Mouse (Mus musculus) myocyte (in vitro differentiated cells): ENCODE measurements around the gene Tbc1d17. TPM values are rescaled to one million over a fixed set of nuclear protein-coding genes. Genes with fewer than 3 reads are reported as not detected.
A peak's percentile ranks its signal among the peaks of the same experiment; 100 is the strongest.

ENCODE experiments used
- H3K27me3 ChIP-seq: one replicate; pipeline ENCODE4 v1.6.1; 2011; ENCODE audit not compliant: control insufficient read depth, insufficient read depth, insufficient read length
- H3K36me3 ChIP-seq: one replicate; pipeline ENCODE4 v1.6.1; 2011; ENCODE audit not compliant: control insufficient read depth, insufficient read depth
- H3K4me2 ChIP-seq: one replicate; pipeline ENCODE4 v1.6.1; 2011; ENCODE audit warnings: low read depth, control low read depth
- H3K4me3 ChIP-seq: one replicate; pipeline ENCODE4 v1.5.1; 2011; ENCODE audit warnings: mild to moderate bottlenecking, control low read depth, moderate library complexity
- H3K79me2 ChIP-seq: one replicate; pipeline ENCODE4 v1.6.1; 2011; ENCODE audit not compliant: control insufficient read depth, insufficient read depth
- H3ac ChIP-seq: one replicate; pipeline ENCODE4 v1.6.1; 2011; ENCODE audit not compliant: control insufficient read depth, insufficient read length
- CEBPB ChIP-seq: IDR thresholded peaks from 2 replicates; pipeline ENCODE4 v1.6.1; 2011; ENCODE audit warnings: mild to moderate bottlenecking, moderate library complexity; ENCODE audit not compliant: poor library complexity, insufficient read depth, severe bottlenecking
- E2F4 ChIP-seq: IDR thresholded peaks from one replicate; pipeline ENCODE4 v1.6.1; 2011; ENCODE audit warnings: mild to moderate bottlenecking, control low read depth, moderate library complexity; ENCODE audit not compliant: insufficient read depth
- MAX ChIP-seq: IDR thresholded peaks from one replicate; pipeline ENCODE4 v1.6.1; 2011; ENCODE audit warnings: low read depth, mild to moderate bottlenecking, control low read depth
- MYOD1 ChIP-seq, 3 experiments: IDR thresholded peaks; one replicate each; pipeline ENCODE4 v1.6.1; 2011; ENCODE audit warnings: control low read depth in 2 of 3, low read depth in 2 of 3, mild to moderate bottlenecking in 2 of 3, moderate library complexity in 1 of 3; ENCODE audit not compliant: insufficient read length in 2 of 3, control insufficient read depth in 1 of 3
- MYOG ChIP-seq, 3 experiments: IDR thresholded peaks; one replicate each; pipeline ENCODE4 v1.6.1; 2011; ENCODE audit warnings: control low read depth in 2 of 3, low read depth in 2 of 3, mild to moderate bottlenecking in 2 of 3; ENCODE audit not compliant: insufficient read length in 2 of 3, control insufficient read depth in 1 of 3, insufficient read depth in 1 of 3
- POLR2A ChIP-seq: IDR thresholded peaks from one replicate; pipeline ENCODE4 v1.6.1; 2011; ENCODE audit warnings: low read depth, mild to moderate bottlenecking, control low read depth, moderate library complexity; ENCODE audit not compliant: insufficient read length
- POLR2AphosphoS2 ChIP-seq: IDR thresholded peaks from one replicate; pipeline ENCODE4 v1.6.1; 2011; ENCODE audit warnings: low read depth, control low read depth; ENCODE audit not compliant: insufficient read length
- REST ChIP-seq: IDR thresholded peaks from one replicate; pipeline ENCODE4 v1.6.1; 2011; ENCODE audit warnings: mild to moderate bottlenecking, control low read depth, moderate library complexity; ENCODE audit not compliant: insufficient read depth, insufficient read length
- SRF ChIP-seq: IDR thresholded peaks from one replicate; pipeline ENCODE4 v1.6.1; 2011; ENCODE audit warnings: low read depth; ENCODE audit not compliant: control insufficient read depth, insufficient read length
- TCF12 ChIP-seq: IDR thresholded peaks from one replicate; pipeline ENCODE4 v1.6.1; 2011; ENCODE audit warnings: mild to moderate bottlenecking, control low read depth; ENCODE audit not compliant: poor library complexity, insufficient read depth, severe bottlenecking
- TCF3 ChIP-seq: IDR thresholded peaks from one replicate; pipeline ENCODE4 v1.6.1; 2011; ENCODE audit warnings: low read depth, control low read depth; ENCODE audit not compliant: insufficient read length
- USF1 ChIP-seq: IDR thresholded peaks from one replicate; pipeline ENCODE4 v1.6.1; 2011; ENCODE audit warnings: low read depth, mild to moderate bottlenecking, control low read depth, moderate library complexity
- polyA plus RNA-seq: library from polyadenylated mRNA; unstranded; fragments of >200 nt; fragmentation: generic; extraction: Trizol; gene quantifications from one replicate; pipeline ENCODE4 v1.2.1, GENCODE M21; 2012; ENCODE audit warnings: missing spikeins

Tbc1d17 gene
- polyA plus RNA-seq, 1 experiment = 53.8 TPM

- H3K36me3 ChIP-seq = peaks cover 5% of the 10 kb centered on the region
- no peaks in the 10 kb centered on the region for H3K27me3 ChIP-seq
- no peak overlapping the region for H3ac ChIP-seq
- H3K4me2 ChIP-seq = no peak overlapping the region
- H3K4me3 ChIP-seq = no peak overlapping the region
- no peak for TF ChIP-seq TCF3
- peak; percentile 32 for TF ChIP-seq POLR2A
- peaks cover 49% of the 10 kb centered on the region for H3K79me2 ChIP-seq
These were observed 14.3 kb upstream of the Tbc1d17 start for GRCm38 (mm10) chr7:44863210-44863609.

- no peak for TF ChIP-seq MYOG (IDR thresholded peaks at IDR 0.05; ENCODE audit: control insufficient read depth in 1 of 3, insufficient read depth in 1 of 3, insufficient read length in 2 of 3, low read depth in 2 of 3)
- Histone ChIP-seq H3K79me2 (peaks cover 41% of the 10 kb centered on the region), H3K4me3 (no peak overlapping the region), H3K4me2 (no peak overlapping the region), H3K36me3 (peaks cover 5% of the 10 kb centered on the region), H3ac (no peak overlapping the region), H3K27me3 (no peaks in the 10 kb centered on the region)
These were observed 13.6 kb upstream of the Tbc1d17 start for GRCm38 (mm10) chr7:44862434-44862833.

- TF ChIP-seq MAX (no peak), TCF3 (no peak), POLR2AphosphoS2 (peak; percentile 22), MYOD1 (IDR thresholded peaks at IDR 0.05; ENCODE audit: control insufficient read depth in 1 of 3, insufficient read length in 2 of 3, low read depth in 2 of 3) (no peak), CEBPB (no peak), REST (no peak)
- Histone ChIP-seq H3K36me3 (peaks cover 5% of the 10 kb centered on the region), H3K79me2 (peaks cover 31% of the 10 kb centered on the region)
These were observed 12.5 kb upstream of the Tbc1d17 start for GRCm38 (mm10) chr7:44861429-44861816.

GRCm38 (mm10) chr7:44860576-44861428 lies 11.9 kb upstream of the Tbc1d17 start:
- H3K36me3 ChIP-seq = peaks cover 5% of the 10 kb centered on the region
- H3ac ChIP-seq = no peak overlapping the region
- no peak overlapping the region for H3K4me2 ChIP-seq
- H3K27me3 ChIP-seq = no peaks in the 10 kb centered on the region
- H3K79me2 ChIP-seq = peaks cover 26% of the 10 kb centered on the region
- H3K4me3 ChIP-seq = no peak overlapping the region
- TF ChIP-seq TCF3 (no peak), MYOG (IDR thresholded peaks at IDR 0.05; ENCODE audit: control insufficient read depth in 1 of 3, insufficient read depth in 1 of 3, insufficient read length in 2 of 3, low read depth in 2 of 3) (no peak), SRF (no peak), E2F4 (no peak), POLR2AphosphoS2 (peak; percentile 56), MYOD1 (IDR thresholded peaks at IDR 0.05; ENCODE audit: control insufficient read depth in 1 of 3, insufficient read length in 2 of 3, low read depth in 2 of 3) (no peak), POLR2A (no peak), REST (no peak)

More at GRCm38 (mm10) chr7:44861429-44861816, 12.5 kb upstream of the Tbc1d17 start:
- Histone ChIP-seq H3K4me2 (no peak overlapping the region), H3K27me3 (no peaks in the 10 kb centered on the region), H3ac (no peak overlapping the region), H3K4me3 (no peak overlapping the region)

GRCm38 (mm10) chr7:44859896-44860295 lies 11.0 kb upstream of the Tbc1d17 start:
- no peak overlapping the region for H3K4me2 ChIP-seq
- H3ac ChIP-seq = no peak overlapping the region

More at GRCm38 (mm10) chr7:44859896-44860295, 11.0 kb upstream of the Tbc1d17 start:
- H3K4me3 ChIP-seq = no peak overlapping the region
- H3K79me2 ChIP-seq = peaks cover 17% of the 10 kb centered on the region
- no peak for TF ChIP-seq E2F4
- TF ChIP-seq MYOG (IDR thresholded peaks at IDR 0.05; ENCODE audit: control insufficient read depth in 1 of 3, insufficient read depth in 1 of 3, insufficient read length in 2 of 3, low read depth in 2 of 3) = no peak
- no peak for TF ChIP-seq TCF3
- TF ChIP-seq POLR2AphosphoS2 = no peak
- no peak for TF ChIP-seq USF1
- no peak for TF ChIP-seq REST
- no peak for TF ChIP-seq MAX
- TF ChIP-seq MYOD1 (IDR thresholded peaks at IDR 0.05; ENCODE audit: control insufficient read depth in 1 of 3, insufficient read length in 2 of 3, low read depth in 2 of 3) = no peak
- TF ChIP-seq CEBPB = no peak
- TF ChIP-seq TCF12 = no peak
- TF ChIP-seq POLR2A = no peak
- no peak for TF ChIP-seq SRF
- H3K27me3 ChIP-seq = no peaks in the 10 kb centered on the region
- peaks cover 5% of the 10 kb centered on the region for H3K36me3 ChIP-seq
